In genomic region chr12:84525422-84525821, GRCm38 (mm10) we compare ENCODE assay signal across 18 mouse cellular contexts. TPM values are rescaled to one million over a fixed set of nuclear protein-coding genes. Genes with fewer than 3 reads are reported as not detected.
A peak's percentile ranks its signal among the peaks of the same experiment; 100 is the strongest.
DNase-seq lines count a peak whose midpoint lies in the region; ATAC-seq and TF ChIP-seq lines count a peak whose summit lies in the region.
"Had no signal": no experiment of that assay in that cellular context is flagged by ENCODE, and none has a peak within 500 bp of the region (broad histone marks: within the 10 kb centered on the region; RNA-seq: fewer than 3 reads in every experiment).

No protein-coding gene starts in this region.

- ATAC-seq in forebrain, embryonic 11.5 days (replicated peaks; ENCODE audit: low FRiP score), result no peak
- no peak for ATAC-seq in lung, embryonic 14.5 days (ENCODE audit: insufficient read depth)
- ATAC-seq in common myeloid progenitor, adult 5-6 weeks (replicated peaks; ENCODE audit: low read depth, poor library complexity, severe bottlenecking), result 0 out of 2 replicates have a peak, but pooled peaks have one; percentile 39
- peak; percentile 72; the same call in 1 of the 2 replicates for ATAC-seq in stomach, postnatal 0 days (ENCODE audit: low FRiP score, low TSS enrichment)
- ATAC-seq in midbrain, embryonic 14.5 days (ENCODE audit: low FRiP score, low TSS enrichment), result no peak
- ATAC-seq: hindbrain, embryonic 16.5 days; liver, postnatal 0 days had no signal

- no peak for DNase-seq in forebrain, embryonic 10.5 days (ENCODE audit: extremely low spot score, low spot score)
- DNase-seq in forebrain, embryonic 11.5 days (ENCODE audit: low spot score), result no peak
- DNase-seq in lung, embryonic 14.5 days, result peak; percentile 4
- DNase-seq in lung, postnatal 36 days, result no peak
- DNase-seq in stomach, postnatal 0 days (ENCODE audit: low spot score), result peak; percentile 27
- no peak for DNase-seq in midbrain, embryonic 14.5 days
- DNase-seq in urinary bladder, postnatal 25 days (ENCODE audit: low spot score), result no peak
- DNase-seq: cerebellum, adult 11-12 months; kidney, postnatal 25 days; left cerebral cortex, postnatal 4 days; liver, postnatal 0 days; spleen, adult 18-20 months had no signal

- WGBS in forebrain, embryonic 10.5 days, result 92% methylated on average over 12 of the region's 12 CpGs
- 91% methylated on average over 12 of the region's 12 CpGs for WGBS in forebrain, embryonic 11.5 days
- 72% methylated on average over 12 of the region's 12 CpGs for WGBS in lung, embryonic 14.5 days
- WGBS in stomach, postnatal 0 days, result 62% methylated on average over 12 of the region's 12 CpGs
- 89% methylated on average over 12 of the region's 12 CpGs for WGBS in midbrain, embryonic 14.5 days

- H3K4me1 ChIP-seq in forebrain, embryonic 10.5 days, result peaks cover 37% of the 10 kb centered on the region
- no peaks in the 10 kb centered on the region; the same call in 1 of the 2 replicates for H3K4me1 ChIP-seq in forebrain, embryonic 11.5 days (replicated peaks; ENCODE audit: control insufficient read depth, insufficient read depth, low read length)
- H3K4me1 ChIP-seq in lung, embryonic 14.5 days (ENCODE audit: insufficient read depth), result no peaks in the 10 kb centered on the region
- no peaks in the 10 kb centered on the region for H3K4me1 ChIP-seq in stomach, postnatal 0 days (replicated peaks; ENCODE audit: control insufficient read depth, insufficient read depth)
- H3K4me1 ChIP-seq in midbrain, embryonic 14.5 days (ENCODE audit: control insufficient read depth, insufficient read depth, low read length), result peaks cover 10% of the 10 kb centered on the region; the same call in 1 of the 2 replicates

- no peak for TF ChIP-seq CTCF in lung, embryonic 14.5 days (IDR thresholded peaks at IDR 0.05; ENCODE audit: low read depth)
- no peak for TF ChIP-seq CTCF in stomach, postnatal 0 days (IDR thresholded peaks at IDR 0.05; ENCODE audit: low read depth)

- no peaks in the 10 kb centered on the region for H3K27me3 ChIP-seq in forebrain, embryonic 10.5 days (ENCODE audit: poor library complexity, severe bottlenecking)
- H3K27me3 ChIP-seq in forebrain, embryonic 11.5 days (ENCODE audit: control insufficient read depth, insufficient read depth, low read length), result no peaks in the 10 kb centered on the region
- H3K27me3 ChIP-seq in lung, embryonic 14.5 days (ENCODE audit: insufficient read depth, low read length), result no peaks in the 10 kb centered on the region
- no peaks in the 10 kb centered on the region for H3K27me3 ChIP-seq in stomach, postnatal 0 days (ENCODE audit: control insufficient read depth, insufficient read depth, low read length)
- H3K27me3 ChIP-seq in midbrain, embryonic 14.5 days (ENCODE audit: control insufficient read depth, insufficient read depth, low read length), result no peaks in the 10 kb centered on the region

- H3K27ac ChIP-seq in forebrain, embryonic 10.5 days, result peak overlapping the region; percentile 78
- no peak overlapping the region for H3K27ac ChIP-seq in forebrain, embryonic 11.5 days (ENCODE audit: low read depth, low read length)
- H3K27ac ChIP-seq in lung, embryonic 14.5 days (ENCODE audit: low read depth), result no peak overlapping the region
- 0 out of 2 replicates have a peak overlapping the region, but pooled peaks have one; percentile 13 for H3K27ac ChIP-seq in stomach, postnatal 0 days (replicated peaks)
- H3K27ac ChIP-seq in midbrain, embryonic 14.5 days (replicated peaks; ENCODE audit: low read depth, low read length), result no peak overlapping the region

- H3K4me2 ChIP-seq in forebrain, embryonic 11.5 days (ENCODE audit: low read depth, low read length, severe bottlenecking), result no peak overlapping the region
- no peak overlapping the region for H3K4me2 ChIP-seq in lung, embryonic 14.5 days
- H3K4me2 ChIP-seq in stomach, postnatal 0 days (replicated peaks; ENCODE audit: low read depth), result no peak overlapping the region
- no peak overlapping the region for H3K4me2 ChIP-seq in midbrain, embryonic 14.5 days (ENCODE audit: low read length)

- no peak overlapping the region for H3K9ac ChIP-seq in forebrain, embryonic 11.5 days (ENCODE audit: low read length)
- no peak overlapping the region for H3K9ac ChIP-seq in lung, embryonic 14.5 days
- H3K9ac ChIP-seq in stomach, postnatal 0 days (ENCODE audit: low read length), result no peak overlapping the region
- no peak overlapping the region for H3K9ac ChIP-seq in midbrain, embryonic 14.5 days (replicated peaks; ENCODE audit: low read length)
- H3K9ac ChIP-seq: liver, postnatal 0 days had no signal

- H3K9me3 ChIP-seq in forebrain, embryonic 10.5 days, result peaks cover 3% of the 10 kb centered on the region; the same call in 1 of the 2 replicates
- H3K9me3 ChIP-seq in forebrain, embryonic 11.5 days (ENCODE audit: control insufficient read depth, low read length), result no peaks in the 10 kb centered on the region
- H3K9me3 ChIP-seq in lung, embryonic 14.5 days (ENCODE audit: low read depth, low read length), result no peaks in the 10 kb centered on the region
- H3K9me3 ChIP-seq in stomach, postnatal 0 days (ENCODE audit: control insufficient read depth, low read length), result no peaks in the 10 kb centered on the region
- H3K9me3 ChIP-seq in midbrain, embryonic 14.5 days (ENCODE audit: control insufficient read depth, low read length), result no peaks in the 10 kb centered on the region
- H3K9me3 ChIP-seq: G1E had no signal

- TF ChIP-seq EP300 in stomach, postnatal 0 days (optimal IDR thresholded peaks at IDR 0.05), result no peak

- H3K4me3 ChIP-seq in forebrain, embryonic 10.5 days, result no peak overlapping the region
- no peak overlapping the region for H3K4me3 ChIP-seq in forebrain, embryonic 11.5 days (ENCODE audit: low read depth, low read length)
- H3K4me3 ChIP-seq in lung, embryonic 14.5 days (ENCODE audit: low read depth, low read length), result no peak overlapping the region
- H3K4me3 ChIP-seq in stomach, postnatal 0 days (ENCODE audit: low read depth, low read length), result no peak overlapping the region
- no peak overlapping the region for H3K4me3 ChIP-seq in midbrain, embryonic 14.5 days (replicated peaks; ENCODE audit: low read depth, low read length)

- peaks cover 12% of the 10 kb centered on the region for H3K36me3 ChIP-seq in forebrain, embryonic 10.5 days (replicated peaks)
- H3K36me3 ChIP-seq in forebrain, embryonic 11.5 days (ENCODE audit: control insufficient read depth, insufficient read depth, low read length), result no peaks in the 10 kb centered on the region
- H3K36me3 ChIP-seq in lung, embryonic 14.5 days (ENCODE audit: insufficient read depth), result no peaks in the 10 kb centered on the region
- H3K36me3 ChIP-seq in stomach, postnatal 0 days (ENCODE audit: control insufficient read depth, insufficient read depth, low read length), result no peaks in the 10 kb centered on the region
- no peaks in the 10 kb centered on the region for H3K36me3 ChIP-seq in midbrain, embryonic 14.5 days (ENCODE audit: control insufficient read depth, insufficient read depth, low read length)

RNA-seq across cellular contexts. Expression of gene Vsx2, which starts 44.1 kb away (rescaled TPM):
- polyA plus RNA-seq in forebrain, embryonic 10.5 days (2016; fragmentation: Nextera tagmentation; extraction: Ambion mirVana), result 1.2 and 2.2 TPM in 2 replicates
- polyA plus RNA-seq in forebrain, embryonic 11.5 days (2014; fragmentation: Nextera tagmentation; extraction: Ambion mirVana), result not detected in 2 replicates
- polyA plus RNA-seq in lung, embryonic 14.5 days (2014; fragmentation: Nextera tagmentation; extraction: Ambion mirVana), result 0.05 TPM in 1 of 2 replicates, not detected in the other
- not detected in 2 replicates for total RNA-seq in common myeloid progenitor, adult 5-6 weeks (2017)
- not detected in 2 replicates for polyA plus RNA-seq in stomach, postnatal 0 days (2015; fragmentation: Nextera tagmentation; extraction: Ambion mirVana)
- 2.7 and 4.0 TPM in 2 replicates for polyA plus RNA-seq in midbrain, embryonic 14.5 days (2014; fragmentation: Nextera tagmentation; extraction: Ambion mirVana)
- total RNA-seq: left cerebral cortex, postnatal 4 days; megakaryocyte progenitor cell, adult 5-6 weeks had no signal
- polyA plus RNA-seq: G1E; gonadal fat pad, adult 2 months; heart, postnatal 0 days; liver, postnatal 0 days had no signal

Comparison
In these comparisons a context has a peak if more than half of its experiments do, and no peak if none do; other contexts are left out.
1. DNase-seq: peak in lung, embryonic 14.5 days (single experiment) and stomach, postnatal 0 days (single experiment); none in forebrain, embryonic 10.5 days (single experiment), forebrain, embryonic 11.5 days (single experiment), lung, postnatal 36 days (single experiment), midbrain, embryonic 14.5 days (single experiment) and urinary bladder, postnatal 25 days (single experiment).
2. H3K27ac ChIP-seq: peak in forebrain, embryonic 10.5 days (single experiment) and stomach, postnatal 0 days (single experiment); none in forebrain, embryonic 11.5 days (single experiment), lung, embryonic 14.5 days (single experiment) and midbrain, embryonic 14.5 days (single experiment).
3. ATAC-seq: peak in common myeloid progenitor, adult 5-6 weeks (single experiment) and stomach, postnatal 0 days (single experiment); none in forebrain, embryonic 11.5 days (single experiment), lung, embryonic 14.5 days (single experiment) and midbrain, embryonic 14.5 days (single experiment).